Mouse (Mus musculus) spleen, adult 2 months (tissue): ENCODE results near the gene Morn1.

Source experiments
- CTCF ChIP-seq: fragments of 200-500 bp; IDR thresholded peaks from 2 replicates; pipeline ENCODE4 v1.5.1; 2011; ENCODE audit warnings: mild to moderate bottlenecking, inconsistent platforms; ENCODE audit not compliant: insufficient read depth, insufficient read length, insufficient replicate concordance; ENCODE audit errors: extremely low read depth
- POLR2A ChIP-seq: fragments of 200-500 bp; IDR thresholded peaks from 2 replicates; pipeline ENCODE4 v1.6.1; 2011; ENCODE audit warnings: low read depth, low read length, inconsistent platforms

DNA sequence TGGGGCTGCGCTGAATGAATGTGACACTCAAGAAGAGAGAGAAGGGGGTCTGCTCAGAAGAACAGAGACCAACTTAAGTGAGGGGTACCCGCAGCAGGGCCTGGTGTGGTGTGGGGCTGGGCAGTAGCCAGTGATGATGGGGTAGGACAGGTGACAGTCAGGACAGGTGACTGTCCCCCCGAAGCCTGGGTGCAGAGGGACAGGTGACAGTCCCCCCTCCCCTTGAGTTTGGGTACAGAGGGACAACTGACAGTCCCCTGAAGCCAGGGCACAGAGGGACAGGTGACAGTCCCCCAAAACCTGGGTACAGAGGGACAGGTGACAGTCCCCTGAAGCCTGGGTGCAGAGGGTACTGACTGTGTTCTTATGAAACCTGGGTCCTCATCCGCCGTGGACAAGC is 39.8 kb downstream of the Morn1 start:
- TF ChIP-seq CTCF (no peak), POLR2A (no peak)
